Mouse (Mus musculus): ENCODE measurements around the gene Irak2. TPM values are rescaled to one million over a fixed set of nuclear protein-coding genes. Genes with fewer than 3 reads are reported as not detected.

Irak2 gene
- polyA plus RNA-seq, 1 experiment, result 42.4 TPM

GRCm38 (mm10) chr6:113649346-113650196, 11.3 kb downstream of the Irak2 start:
- no peak for DNase-seq (ENCODE audit: low read depth in 1 of 2, low spot score in 2 of 2)

DNA sequence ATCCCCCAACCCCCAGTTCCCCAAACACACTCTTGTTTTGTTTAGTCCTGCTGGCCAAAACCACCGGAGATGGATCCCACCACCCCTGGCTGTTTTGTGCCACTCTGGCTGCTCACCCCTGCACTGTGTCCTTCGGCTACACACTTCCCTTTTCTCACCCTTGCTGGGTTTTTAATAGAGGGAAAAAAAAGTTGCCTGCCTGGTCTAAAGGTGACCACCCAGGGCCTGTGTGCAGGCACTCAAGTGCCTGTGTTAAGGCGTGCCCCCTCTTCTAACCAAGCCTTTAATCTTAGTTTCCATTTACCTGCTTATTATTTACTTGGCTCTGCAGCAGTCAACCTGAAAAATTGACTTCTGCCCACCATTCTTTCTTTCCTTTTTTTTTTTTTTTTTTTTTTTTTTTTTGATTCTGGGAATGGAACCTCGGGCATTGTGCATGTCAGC, 12.0 kb downstream of the Irak2 start:
- DNase-seq (ENCODE audit: low read depth in 1 of 2, low spot score in 2 of 2), result peak in 1 of 2 experiments; percentile 50
- Histone ChIP-seq H3K4me3 (ENCODE audit: extremely low read depth, insufficient read depth, insufficient read length) (no peak overlapping the region), H3K4me1 (ENCODE audit: control insufficient read depth, insufficient read depth, insufficient read length) (peaks cover 24% of the 10 kb centered on the region; the same call in 1 of the 2 replicates), H3K36me3 (ENCODE audit: control insufficient read depth, insufficient read depth, low read length) (peaks cover 20% of the 10 kb centered on the region), H3K27ac (ENCODE audit: insufficient read depth, low read length) (peak overlapping the region; percentile 69), H3K27me3 (ENCODE audit: control insufficient read depth, insufficient read depth, low read length) (no peaks in the 10 kb centered on the region)
- 23% methylated on average over 4 of the region's 4 CpGs for WGBS
- no peak for TF ChIP-seq POLR2A (IDR thresholded peaks at IDR 0.05; ENCODE audit: low read depth, low read length)

More at GRCm38 (mm10) chr6:113649346-113650196, 11.3 kb downstream of the Irak2 start:
- Histone ChIP-seq H3K4me1 (ENCODE audit: control insufficient read depth, insufficient read depth, insufficient read length) (peaks cover 24% of the 10 kb centered on the region; the same call in 1 of the 2 replicates), H3K4me3 (ENCODE audit: extremely low read depth, insufficient read depth, insufficient read length) (no peak overlapping the region), H3K27me3 (ENCODE audit: control insufficient read depth, insufficient read depth, low read length) (no peaks in the 10 kb centered on the region), H3K36me3 (ENCODE audit: control insufficient read depth, insufficient read depth, low read length) (peaks cover 21% of the 10 kb centered on the region), H3K27ac (ENCODE audit: insufficient read depth, low read length) (peak overlapping the region; percentile 69)
- TF ChIP-seq CTCF (IDR thresholded peaks at IDR 0.05; ENCODE audit: extremely low read depth, insufficient read depth, insufficient read length, insufficient replicate concordance) (no peak), POLR2A (IDR thresholded peaks at IDR 0.05; ENCODE audit: low read depth, low read length) (no peak)
- WGBS, result 73% methylated on average over 7 of the region's 7 CpGs

GRCm38 (mm10) chr6:113651626-113652025, 13.4 kb downstream of the Irak2 start:
- Histone ChIP-seq H3K27ac (ENCODE audit: insufficient read depth, low read length) (no peak overlapping the region), H3K36me3 (ENCODE audit: control insufficient read depth, insufficient read depth, low read length) (peaks cover 20% of the 10 kb centered on the region), H3K4me1 (ENCODE audit: control insufficient read depth, insufficient read depth, insufficient read length) (peaks cover 26% of the 10 kb centered on the region; the same call in 1 of the 2 replicates), H3K4me3 (ENCODE audit: extremely low read depth, insufficient read depth, insufficient read length) (no peak overlapping the region), H3K27me3 (ENCODE audit: control insufficient read depth, insufficient read depth, low read length) (no peaks in the 10 kb centered on the region)
- no peak for DNase-seq (ENCODE audit: low read depth in 1 of 2, low spot score in 2 of 2)
- TF ChIP-seq POLR2A (IDR thresholded peaks at IDR 0.05; ENCODE audit: low read depth, low read length), result no peak
- no peak for TF ChIP-seq CTCF (IDR thresholded peaks at IDR 0.05; ENCODE audit: extremely low read depth, insufficient read depth, insufficient read length, insufficient replicate concordance)
- WGBS, result 79% methylated on average over 3 of the region's 3 CpGs

- no peaks in the 10 kb centered on the region for H3K27me3 ChIP-seq (ENCODE audit: control insufficient read depth, insufficient read depth, low read length)
- peaks cover 9% of the 10 kb centered on the region for H3K36me3 ChIP-seq (ENCODE audit: control insufficient read depth, insufficient read depth, low read length)
- 87% methylated on average over 7 of the region's 7 CpGs for WGBS
- DNase-seq (ENCODE audit: low read depth in 1 of 2, low spot score in 2 of 2), result no peak
- TF ChIP-seq POLR2A (IDR thresholded peaks at IDR 0.05; ENCODE audit: low read depth, low read length) (no peak), CTCF (IDR thresholded peaks at IDR 0.05; ENCODE audit: extremely low read depth, insufficient read depth, insufficient read length, insufficient replicate concordance) (no peak)
- no peak overlapping the region for H3K4me3 ChIP-seq (ENCODE audit: extremely low read depth, insufficient read depth, insufficient read length)
- peaks cover 41% of the 10 kb centered on the region; the same call in 1 of the 2 replicates for H3K4me1 ChIP-seq (ENCODE audit: control insufficient read depth, insufficient read depth, insufficient read length)
- peak overlapping the region; percentile 66; the same call in 1 of the 2 replicates for H3K27ac ChIP-seq (ENCODE audit: insufficient read depth, low read length)
Observed at GRCm38 (mm10) chr6:113653551-113653950, 15.3 kb downstream of the Irak2 start.

GRCm38 (mm10) chr6:113654102-113654501, 15.8 kb downstream of the Irak2 start:
- peaks cover 7% of the 10 kb centered on the region; the same call in 1 of the 2 replicates for H3K36me3 ChIP-seq (ENCODE audit: control insufficient read depth, insufficient read depth, low read length)
- peaks cover 45% of the 10 kb centered on the region; the same call in 1 of the 2 replicates for H3K4me1 ChIP-seq (ENCODE audit: control insufficient read depth, insufficient read depth, insufficient read length)
- no peaks in the 10 kb centered on the region for H3K27me3 ChIP-seq (ENCODE audit: control insufficient read depth, insufficient read depth, low read length)
- H3K4me3 ChIP-seq (ENCODE audit: extremely low read depth, insufficient read depth, insufficient read length), result no peak overlapping the region
- TF ChIP-seq POLR2A (IDR thresholded peaks at IDR 0.05; ENCODE audit: low read depth, low read length) (no peak), CTCF (IDR thresholded peaks at IDR 0.05; ENCODE audit: extremely low read depth, insufficient read depth, insufficient read length, insufficient replicate concordance) (no peak)
- 32% methylated on average over 8 of the region's 8 CpGs for WGBS
- DNase-seq (ENCODE audit: low read depth in 1 of 2, low spot score in 2 of 2), result no peak
- peak overlapping the region; percentile 66 for H3K27ac ChIP-seq (ENCODE audit: insufficient read depth, low read length)

DNA sequence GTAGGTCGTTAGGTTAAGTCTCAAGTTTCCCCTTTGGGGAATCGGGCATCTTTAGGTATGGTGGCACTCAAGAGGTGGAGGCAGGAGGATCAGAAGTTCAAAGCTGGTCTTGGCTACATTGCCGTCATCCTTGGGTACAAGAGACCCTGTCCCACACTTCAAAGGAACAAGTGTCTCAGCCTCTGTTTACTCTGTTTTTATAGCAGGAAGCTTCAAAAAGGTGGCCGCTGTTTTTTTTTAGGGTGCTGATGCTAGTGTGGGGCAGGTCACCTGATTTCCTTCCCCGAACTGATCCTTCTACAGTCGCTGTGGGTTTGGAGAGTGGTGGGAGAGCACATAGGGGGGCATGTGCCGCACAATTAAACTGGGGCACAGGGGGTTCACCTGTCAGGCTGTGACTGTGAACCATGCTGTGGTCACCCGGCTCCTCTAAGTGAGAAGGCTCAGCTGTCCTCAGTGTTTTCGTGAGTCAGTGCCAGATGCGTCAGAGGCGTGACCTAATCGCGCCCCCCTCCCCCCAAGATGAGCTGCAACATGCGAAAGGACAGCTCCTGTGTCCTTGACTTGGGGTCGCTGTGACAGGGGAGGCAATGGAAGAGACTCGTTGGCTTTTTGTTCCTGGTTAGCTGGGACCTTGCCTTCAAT, 16.6 kb downstream of the Irak2 start:
- no peak overlapping the region for H3K4me3 ChIP-seq (ENCODE audit: extremely low read depth, insufficient read depth, insufficient read length)
- DNase-seq (ENCODE audit: low read depth in 1 of 2, low spot score in 2 of 2), result no peak
- WGBS, result 39% methylated on average over 16 of the region's 16 CpGs
- peaks cover 4% of the 10 kb centered on the region; the same call in 1 of the 2 replicates for H3K36me3 ChIP-seq (ENCODE audit: control insufficient read depth, insufficient read depth, low read length)
- TF ChIP-seq POLR2A (IDR thresholded peaks at IDR 0.05; ENCODE audit: low read depth, low read length) (no peak), CTCF (IDR thresholded peaks at IDR 0.05; ENCODE audit: extremely low read depth, insufficient read depth, insufficient read length, insufficient replicate concordance) (no peak)
- no peaks in the 10 kb centered on the region for H3K27me3 ChIP-seq (ENCODE audit: control insufficient read depth, insufficient read depth, low read length)
- H3K4me1 ChIP-seq (ENCODE audit: control insufficient read depth, insufficient read depth, insufficient read length), result peaks cover 40% of the 10 kb centered on the region; the same call in 1 of the 2 replicates
- peak overlapping the region; percentile 66 for H3K27ac ChIP-seq (ENCODE audit: insufficient read depth, low read length)

All from spleen, adult 2 months (tissue).